Mouse (Mus musculus) cortical plate, adult 2 months (tissue): Measurements from ENCODE around the gene Catsperz.

Experiments used
- CTCF ChIP-seq: fragments of 200-500 bp; IDR thresholded peaks from 2 replicates; pipeline ENCODE4 v1.5.1; 2011; ENCODE audit warnings: mild to moderate bottlenecking, control low read depth, low read length; ENCODE audit not compliant: insufficient read depth; ENCODE audit errors: extremely low read depth
- POLR2A ChIP-seq: fragments of 200-500 bp; IDR thresholded peaks from 2 replicates; pipeline ENCODE4 v1.6.1; 2011; ENCODE audit warnings: mild to moderate bottlenecking, low read length, control low read depth; ENCODE audit not compliant: insufficient read depth; ENCODE audit errors: extremely low read depth

DNA sequence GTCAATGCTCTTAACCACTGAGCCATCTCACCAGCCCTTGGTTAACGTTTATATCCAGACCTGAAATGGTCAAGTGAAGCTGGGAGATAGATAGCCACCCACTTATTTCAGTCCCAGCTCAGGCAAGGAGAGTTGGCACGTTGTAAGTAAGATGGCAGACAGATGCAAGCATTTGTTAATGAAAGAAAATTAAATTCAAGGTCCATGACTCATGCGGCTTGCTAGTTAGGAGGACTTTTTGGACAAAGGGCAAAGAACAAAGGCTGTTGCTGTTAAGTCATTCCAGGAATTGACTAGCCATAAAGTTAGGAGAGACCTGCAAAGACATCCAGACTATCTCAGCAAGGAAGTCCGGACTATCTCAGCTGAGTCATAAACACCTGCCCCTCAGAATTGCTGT, 25.5 kb downstream of the Catsperz start:
- TF ChIP-seq CTCF (no peak), POLR2A (no peak)
